Mouse (Mus musculus): ENCODE data around the gene Chst4. TPM values are rescaled to one million over a fixed set of nuclear protein-coding genes. Genes with fewer than 3 reads are reported as not detected.

The Chst4 gene
- under 1 TPM in 1 of 2 experiments, not detected in 1; 0.47 TPM for total RNA-seq (2023)

GRCm38 (mm10) chr8:110039659-110040058 is at the start of gene Chst4:
TSS of gene Chst4 (minus strand) at chr8:110039740.

GRCm38 (mm10) chr8:110079282-110080221 is 40.0 kb upstream of the Chst4 start, which contains the start of gene Zfp612:
TSS of gene Zfp612 (plus strand) at chr8:110079746.

GRCm38 (mm10) chr8:109990224-109990623 is 49.3 kb downstream of the Chst4 start, which contains the start of gene Tat:
TSS of gene Tat (plus strand) at chr8:109990437.

Other genes starting within 250 kb of the Chst4 start
- gene Phlpp2, start 171.2 kb downstream of the Chst4 start, total RNA-seq (2023) = 10 to 100 TPM; 13.0 to 14.9 TPM
- not detected for gene Marveld3, start 77.5 kb downstream of the Chst4 start, total RNA-seq (2023)
- not detected for gene Tat, start 49.3 kb downstream of the Chst4 start, total RNA-seq (2023)
- gene Zfp612, start 40.0 kb upstream of the Chst4 start, total RNA-seq (2023) = under 1 TPM in 1 of 2 experiments, not detected in 1; 0.43 TPM
- not detected for gene Gm21964, start 61.5 kb upstream of the Chst4 start, total RNA-seq (2023)
- not detected for gene Gm17720, start 63.0 kb upstream of the Chst4 start, total RNA-seq (2023)
- not detected for gene Calb2, start 128.5 kb upstream of the Chst4 start, total RNA-seq (2023)
- 1 to 10 TPM; 5.6 to 6.1 TPM for gene Cmtr2, start 175.9 kb upstream of the Chst4 start, total RNA-seq (2023)
- gene Hydin, start 227.2 kb upstream of the Chst4 start, total RNA-seq (2023) = not detected